Mouse (Mus musculus) megakaryocyte progenitor cell, adult 5-6 weeks (primary cell): ENCODE data around the gene Lhfp. TPM values are rescaled to one million over a fixed set of nuclear protein-coding genes. Genes with fewer than 3 reads are reported as not detected.
"Not testable (repeated sequence)": the region's sequence is repeated elsewhere in the genome, so short reads cannot be mapped to it uniquely, and the experiment has no call there.

ENCODE experiments used
- ATAC-seq: replicated peaks from 2 replicates; pipeline ENCODE4 v1.8.0; 2016; ENCODE audit warnings: mild to moderate bottlenecking, moderate TSS enrichment, inconsistent platforms; ENCODE audit not compliant: poor library complexity
- total RNA-seq, 2 experiments: library from RNA; stranded (forward) in 1 of 2; stranded (reverse) in 1 of 2; fragments of 157-497, 149-512 nt in 1 of 2; fragments of 200-1000 nt in 1 of 2; gene quantifications; 2 replicates each; pipeline versions ENCODE4 v1.2.3 to v1.2.4; 2015 to 2017

Lhfp gene
- total RNA-seq, 2 experiments from 2014 or later, result 0.47 TPM; not detected in 1

- no peak for ATAC-seq
Measured at GRCm38 (mm10) chr3:53087156-53087805, 46.0 kb downstream of the Lhfp start.

- ATAC-seq, result no peak
Measured at GRCm38 (mm10) chr3:53089921-53090320, 48.6 kb downstream of the Lhfp start.

- no peak for ATAC-seq
Measured at GRCm38 (mm10) chr3:53100210-53100609, 58.9 kb downstream of the Lhfp start.

GRCm38 (mm10) chr3:53100803-53101202 lies 59.5 kb downstream of the Lhfp start:
- no peak for ATAC-seq

- no peak for ATAC-seq
Measured at GRCm38 (mm10) chr3:53101711-53102110, 60.4 kb downstream of the Lhfp start.

GRCm38 (mm10) chr3:53102131-53102756 lies 60.9 kb downstream of the Lhfp start:
- no peak for ATAC-seq

- ATAC-seq, result no peak
Measured at GRCm38 (mm10) chr3:53102757-53103153, 61.4 kb downstream of the Lhfp start.

GRCm38 (mm10) chr3:53108594-53109373 lies 67.5 kb downstream of the Lhfp start:
- no peak for ATAC-seq

GRCm38 (mm10) chr3:53109879-53110278 lies 68.6 kb downstream of the Lhfp start:
- ATAC-seq, result no peak

GRCm38 (mm10) chr3:53112048-53112447 lies 70.7 kb downstream of the Lhfp start:
- ATAC-seq, result no peak

GRCm38 (mm10) chr3:53118755-53119154 lies 77.4 kb downstream of the Lhfp start:
- ATAC-seq, result not testable (repeated sequence)

GRCm38 (mm10) chr3:53119978-53120377 lies 78.7 kb downstream of the Lhfp start:
- ATAC-seq, result no peak

- ATAC-seq, result no peak
Measured at GRCm38 (mm10) chr3:53125495-53125894, 84.2 kb downstream of the Lhfp start.

- no peak for ATAC-seq
Measured at GRCm38 (mm10) chr3:53138785-53139184, 97.5 kb downstream of the Lhfp start.

GRCm38 (mm10) chr3:53139205-53139604 lies 97.9 kb downstream of the Lhfp start:
- no peak for ATAC-seq

GRCm38 (mm10) chr3:53139642-53140041 lies 98.3 kb downstream of the Lhfp start:
- no peak for ATAC-seq

- ATAC-seq, result no peak
Measured at GRCm38 (mm10) chr3:53142528-53142927, 101.2 kb downstream of the Lhfp start.

- ATAC-seq, result no peak
Measured at GRCm38 (mm10) chr3:53145526-53145925, 104.2 kb downstream of the Lhfp start.

GRCm38 (mm10) chr3:53145946-53146345 lies 104.6 kb downstream of the Lhfp start:
- no peak for ATAC-seq

- no peak for ATAC-seq
Measured at GRCm38 (mm10) chr3:53147001-53147400, 105.7 kb downstream of the Lhfp start.

GRCm38 (mm10) chr3:53148751-53149150 lies 107.4 kb downstream of the Lhfp start:
- no peak for ATAC-seq
